Mouse (Mus musculus) spleen, adult 2 months (tissue): ENCODE results near the gene Gm17949.

ENCODE experiments used
- CTCF ChIP-seq: fragments of 200-500 bp; IDR thresholded peaks from 2 replicates; pipeline ENCODE4 v1.5.1; 2011; ENCODE audit warnings: mild to moderate bottlenecking, inconsistent platforms; ENCODE audit not compliant: insufficient read depth, insufficient read length, insufficient replicate concordance; ENCODE audit errors: extremely low read depth
- POLR2A ChIP-seq: fragments of 200-500 bp; IDR thresholded peaks from 2 replicates; pipeline ENCODE4 v1.6.1; 2011; ENCODE audit warnings: low read depth, low read length, inconsistent platforms

DNA sequence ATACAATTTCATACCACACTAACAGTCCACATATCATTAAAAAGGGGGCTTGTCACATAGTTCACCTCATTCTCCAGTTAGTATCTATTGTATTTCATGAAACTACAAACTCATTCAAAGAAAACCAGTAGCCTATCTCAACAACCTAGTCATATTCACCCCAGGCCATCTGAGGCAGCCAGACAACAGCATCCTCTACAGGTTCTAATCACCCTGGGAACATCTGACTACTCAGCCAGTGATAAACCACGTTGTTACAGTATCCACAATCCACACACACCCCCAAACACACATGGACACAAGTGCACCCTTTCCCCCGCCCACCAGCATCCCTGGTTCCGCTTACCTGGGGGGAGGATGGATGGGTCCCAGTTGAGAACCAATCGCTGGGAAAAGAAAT is 16.2 kb downstream of the Gm17949 start:
- TF ChIP-seq CTCF: no peak
- no peak for TF ChIP-seq POLR2A
